Mouse (Mus musculus) CD4-positive, CD25-positive, alpha-beta regulatory T cell, adult 9 weeks (primary cell): ENCODE results near the gene Gm35134. TPM values are rescaled to one million over a fixed set of nuclear protein-coding genes. Genes with fewer than 3 reads are reported as not detected.

Experiments
- polyA plus RNA-seq: library from polyadenylated mRNA; unstranded; fragments of 100-300 nt; shearing (Covaris generic); gene quantifications from one replicate; pipeline ENCODE4 v1.2.1, GENCODE M21; 2017

The Gm35134 gene
- not detected for polyA plus RNA-seq

GRCm38 (mm10) chrY:19112707-19113106 is at the start of gene Gm35134:
Gene Gm35134 (plus strand): TSS chrY:19113007.

